Mouse (Mus musculus): Measurements from ENCODE around the gene Cbx6. TPM values are rescaled to one million over a fixed set of nuclear protein-coding genes. Genes with fewer than 3 reads are reported as not detected.
A peak's percentile ranks its signal among the peaks of the same experiment; 100 is the strongest.

The Cbx6 gene
- polyA plus RNA-seq, 1 experiment from 2014 or later: 65.2 TPM

GRCm38 (mm10) chr15:79873545-79873944 lies 39.1 kb upstream of the Cbx6 start:
- Histone ChIP-seq H3K4me3 (ENCODE audit: low read length) (no peak overlapping the region), H3K4me2 (ENCODE audit: low read length) (no peak overlapping the region), H3K4me1 (ENCODE audit: control insufficient read depth, insufficient read depth, low read depth, low read length) (no peaks in the 10 kb centered on the region), H3K9ac (ENCODE audit: low read depth, low read length) (no peak overlapping the region), H3K27ac (ENCODE audit: low read depth, low read length) (no peak overlapping the region), H3K9me3 (ENCODE audit: control insufficient read depth, low read length) (no peaks in the 10 kb centered on the region), H3K27me3 (replicated peaks; ENCODE audit: control insufficient read depth, insufficient read depth, low read length) (no peaks in the 10 kb centered on the region), H3K36me3 (ENCODE audit: control insufficient read depth, insufficient read depth, low read length) (no peaks in the 10 kb centered on the region)
- WGBS: 90% methylated on average over 8 of the region's 8 CpGs
- no peak for ATAC-seq

DNA sequence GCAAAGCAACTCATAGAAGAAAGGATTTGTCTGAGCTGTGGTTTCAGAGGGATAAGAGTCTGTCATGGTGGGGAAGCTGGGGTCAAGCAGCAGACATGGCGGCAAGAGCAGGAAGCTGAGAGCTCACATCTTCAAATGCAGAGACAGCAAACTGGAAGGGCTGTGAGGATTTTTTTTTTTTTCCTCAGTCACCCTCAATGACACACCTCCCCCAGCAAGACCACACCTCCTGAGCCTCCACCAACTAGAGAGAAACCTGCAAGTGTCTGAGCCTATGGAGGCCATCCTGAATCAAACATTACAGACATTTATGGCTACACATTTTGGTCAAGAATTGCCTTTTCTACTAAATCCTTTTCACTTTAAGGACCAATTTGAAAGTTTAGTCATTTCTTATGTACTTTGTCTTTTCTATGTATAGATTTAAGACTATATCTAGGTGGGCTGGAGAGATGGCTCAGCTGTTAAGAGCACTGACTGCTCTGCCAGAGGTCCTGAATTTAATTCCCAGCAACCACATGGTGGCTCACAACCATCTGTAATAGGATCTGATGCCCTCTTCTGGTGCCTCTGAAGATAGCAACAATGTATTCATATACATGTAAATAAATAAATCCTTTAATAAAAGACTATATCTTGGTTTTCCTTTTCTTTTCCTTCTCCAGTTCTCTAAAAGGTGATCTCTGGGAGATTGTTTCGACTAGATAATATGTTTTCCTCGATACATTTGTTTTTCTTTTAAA lies 32.9 kb upstream of the Cbx6 start:
- Histone ChIP-seq H3K36me3 (ENCODE audit: control insufficient read depth, insufficient read depth, low read length) (no peaks in the 10 kb centered on the region), H3K9ac (ENCODE audit: low read depth, low read length) (no peak overlapping the region), H3K4me1 (ENCODE audit: control insufficient read depth, insufficient read depth, low read depth, low read length) (no peaks in the 10 kb centered on the region), H3K27ac (ENCODE audit: low read depth, low read length) (no peak overlapping the region), H3K4me2 (ENCODE audit: low read length) (no peak overlapping the region), H3K4me3 (ENCODE audit: low read length) (no peak overlapping the region), H3K9me3 (ENCODE audit: control insufficient read depth, low read length) (no peaks in the 10 kb centered on the region), H3K27me3 (replicated peaks; ENCODE audit: control insufficient read depth, insufficient read depth, low read length) (no peaks in the 10 kb centered on the region)
- 95% methylated on average over 3 of the region's 3 CpGs for WGBS
- no peak for ATAC-seq

DNA sequence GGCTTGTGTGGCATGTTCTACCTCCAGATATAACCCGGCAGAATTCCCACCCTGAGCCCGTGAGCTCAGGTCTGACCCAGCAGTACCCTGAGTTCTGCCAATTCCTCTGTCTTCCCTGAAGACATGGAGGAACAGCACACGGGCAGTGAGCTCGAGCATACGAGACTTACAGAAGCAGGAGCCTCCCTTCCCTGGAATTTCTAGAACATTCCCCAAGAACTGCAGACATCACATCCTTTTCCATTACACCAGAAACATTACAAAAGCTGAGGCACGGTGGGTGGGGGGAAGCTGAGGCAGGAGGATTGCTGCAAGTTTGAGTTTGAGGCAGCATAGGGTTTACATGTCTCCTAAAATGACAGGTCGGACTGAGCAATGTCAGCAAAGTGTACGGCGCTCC lies 25.3 kb upstream of the Cbx6 start:
- H3K9ac ChIP-seq (ENCODE audit: low read depth, low read length): no peak overlapping the region

GRCm38 (mm10) chr15:79858979-79859378 lies 24.5 kb upstream of the Cbx6 start:
- H3K36me3 ChIP-seq (ENCODE audit: control insufficient read depth, insufficient read depth, low read length): no peaks in the 10 kb centered on the region
- no peak overlapping the region for H3K27ac ChIP-seq (ENCODE audit: low read depth, low read length)
- no peak for ATAC-seq
- no peaks in the 10 kb centered on the region for H3K27me3 ChIP-seq (replicated peaks; ENCODE audit: control insufficient read depth, insufficient read depth, low read length)
- no peaks in the 10 kb centered on the region for H3K9me3 ChIP-seq (ENCODE audit: control insufficient read depth, low read length)
- 88% methylated on average over 5 of the region's 5 CpGs for WGBS
- no peak overlapping the region for H3K4me2 ChIP-seq (ENCODE audit: low read length)
- no peaks in the 10 kb centered on the region for H3K4me1 ChIP-seq (ENCODE audit: control insufficient read depth, insufficient read depth, low read depth, low read length)
- no peak overlapping the region for H3K4me3 ChIP-seq (ENCODE audit: low read length)
- no peak overlapping the region for H3K9ac ChIP-seq (ENCODE audit: low read depth, low read length)

More for the DNA sequence above, 25.3 kb upstream of the Cbx6 start:
- H3K4me1 ChIP-seq (ENCODE audit: control insufficient read depth, insufficient read depth, low read depth, low read length): no peaks in the 10 kb centered on the region
- H3K4me2 ChIP-seq (ENCODE audit: low read length): no peak overlapping the region
- no peak overlapping the region for H3K4me3 ChIP-seq (ENCODE audit: low read length)
- no peaks in the 10 kb centered on the region for H3K36me3 ChIP-seq (ENCODE audit: control insufficient read depth, insufficient read depth, low read length)
- no peak overlapping the region for H3K27ac ChIP-seq (ENCODE audit: low read depth, low read length)
- H3K27me3 ChIP-seq (replicated peaks; ENCODE audit: control insufficient read depth, insufficient read depth, low read length): no peaks in the 10 kb centered on the region
- H3K9me3 ChIP-seq (ENCODE audit: control insufficient read depth, low read length): no peaks in the 10 kb centered on the region
- no peak for ATAC-seq
- WGBS: 88% methylated on average over 9 of the region's 9 CpGs

DNA sequence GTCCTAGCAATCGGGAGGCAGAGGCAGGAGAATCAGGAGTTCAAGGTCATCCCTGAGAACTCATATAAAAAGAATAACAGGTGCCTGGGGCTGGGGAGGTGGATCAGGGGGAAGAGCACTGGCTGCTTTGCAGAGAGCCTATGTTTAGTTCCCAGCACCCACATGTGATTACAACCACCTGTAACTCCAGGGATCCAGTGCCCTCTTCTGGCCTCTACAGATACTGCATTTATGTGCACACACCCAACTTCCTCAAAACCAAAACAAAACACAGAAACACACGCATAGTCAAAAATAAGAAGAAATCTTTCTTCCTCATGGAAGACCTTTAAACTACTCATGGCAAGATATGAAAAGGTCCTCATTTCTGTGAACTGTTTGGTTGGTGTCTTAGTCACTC lies 15.7 kb upstream of the Cbx6 start:
- no peak overlapping the region for H3K9ac ChIP-seq (ENCODE audit: low read depth, low read length)
- no peak overlapping the region for H3K27ac ChIP-seq (ENCODE audit: low read depth, low read length)
- WGBS: 96% methylated on average over 2 of the region's 2 CpGs
- no peak overlapping the region for H3K4me2 ChIP-seq (ENCODE audit: low read length)
- H3K9me3 ChIP-seq (ENCODE audit: control insufficient read depth, low read length): no peaks in the 10 kb centered on the region; the same call in 1 of the 2 replicates
- H3K27me3 ChIP-seq (replicated peaks; ENCODE audit: control insufficient read depth, insufficient read depth, low read length): no peaks in the 10 kb centered on the region
- no peak for ATAC-seq
- H3K36me3 ChIP-seq (ENCODE audit: control insufficient read depth, insufficient read depth, low read length): no peaks in the 10 kb centered on the region
- peaks cover 5% of the 10 kb centered on the region for H3K4me1 ChIP-seq (ENCODE audit: control insufficient read depth, insufficient read depth, low read depth, low read length)
- no peak overlapping the region for H3K4me3 ChIP-seq (ENCODE audit: low read length)

GRCm38 (mm10) chr15:79847100-79847499 lies 12.6 kb upstream of the Cbx6 start:
- H3K4me3 ChIP-seq (ENCODE audit: low read length): no peak overlapping the region
- ATAC-seq: peak; percentile 54; the same call in 1 of the 2 replicates
- no peaks in the 10 kb centered on the region; the same call in 1 of the 2 replicates for H3K9me3 ChIP-seq (ENCODE audit: control insufficient read depth, low read length)
- H3K4me1 ChIP-seq (ENCODE audit: control insufficient read depth, insufficient read depth, low read depth, low read length): peaks cover 5% of the 10 kb centered on the region
- H3K27me3 ChIP-seq (replicated peaks; ENCODE audit: control insufficient read depth, insufficient read depth, low read length): no peaks in the 10 kb centered on the region
- H3K4me2 ChIP-seq (ENCODE audit: low read length): no peak overlapping the region
- H3K27ac ChIP-seq (ENCODE audit: low read depth, low read length): peak overlapping the region; percentile 17; the same call in 1 of the 2 replicates
- H3K9ac ChIP-seq (ENCODE audit: low read depth, low read length): no peak overlapping the region; the same call in 1 of the 2 replicates
- 21% methylated on average over 5 of the region's 5 CpGs for WGBS
- no peaks in the 10 kb centered on the region for H3K36me3 ChIP-seq (ENCODE audit: control insufficient read depth, insufficient read depth, low read length)

GRCm38 (mm10) chr15:79845986-79846385 lies 11.5 kb upstream of the Cbx6 start:
- H3K36me3 ChIP-seq (ENCODE audit: control insufficient read depth, insufficient read depth, low read length): no peaks in the 10 kb centered on the region
- H3K4me1 ChIP-seq (ENCODE audit: control insufficient read depth, insufficient read depth, low read depth, low read length): peaks cover 5% of the 10 kb centered on the region
- no peaks in the 10 kb centered on the region for H3K27me3 ChIP-seq (replicated peaks; ENCODE audit: control insufficient read depth, insufficient read depth, low read length)
- 46% methylated on average over 4 of the region's 4 CpGs for WGBS
- H3K9me3 ChIP-seq (ENCODE audit: control insufficient read depth, low read length): no peaks in the 10 kb centered on the region; the same call in 1 of the 2 replicates
- ATAC-seq: no peak
- no peak overlapping the region for H3K4me2 ChIP-seq (ENCODE audit: low read length)
- no peak overlapping the region for H3K27ac ChIP-seq (ENCODE audit: low read depth, low read length)
- H3K9ac ChIP-seq (ENCODE audit: low read depth, low read length): no peak overlapping the region
- H3K4me3 ChIP-seq (ENCODE audit: low read length): no peak overlapping the region

- H3K4me3 ChIP-seq (ENCODE audit: low read length): no peak overlapping the region
- WGBS: 85% methylated on average over 3 of the region's 3 CpGs
- H3K27ac ChIP-seq (ENCODE audit: low read depth, low read length): no peak overlapping the region
- no peaks in the 10 kb centered on the region for H3K36me3 ChIP-seq (ENCODE audit: control insufficient read depth, insufficient read depth, low read length)
- no peaks in the 10 kb centered on the region for H3K9me3 ChIP-seq (ENCODE audit: control insufficient read depth, low read length)
- H3K27me3 ChIP-seq (replicated peaks; ENCODE audit: control insufficient read depth, insufficient read depth, low read length): no peaks in the 10 kb centered on the region
- H3K4me2 ChIP-seq (ENCODE audit: low read length): no peak overlapping the region
- H3K4me1 ChIP-seq (ENCODE audit: control insufficient read depth, insufficient read depth, low read depth, low read length): peaks cover 5% of the 10 kb centered on the region
- no peak overlapping the region for H3K9ac ChIP-seq (ENCODE audit: low read depth, low read length)
- no peak for ATAC-seq
These were observed 8.5 kb upstream of the Cbx6 start for GRCm38 (mm10) chr15:79842985-79843384.

- 74% methylated on average over 2 of the region's 2 CpGs for WGBS
- Histone ChIP-seq H3K9me3 (ENCODE audit: control insufficient read depth, low read length) (no peaks in the 10 kb centered on the region), H3K9ac (ENCODE audit: low read depth, low read length) (no peak overlapping the region), H3K36me3 (ENCODE audit: control insufficient read depth, insufficient read depth, low read length) (no peaks in the 10 kb centered on the region), H3K27me3 (replicated peaks; ENCODE audit: control insufficient read depth, insufficient read depth, low read length) (no peaks in the 10 kb centered on the region), H3K4me1 (ENCODE audit: control insufficient read depth, insufficient read depth, low read depth, low read length) (peaks cover 2% of the 10 kb centered on the region), H3K4me2 (ENCODE audit: low read length) (no peak overlapping the region), H3K27ac (ENCODE audit: low read depth, low read length) (no peak overlapping the region), H3K4me3 (ENCODE audit: low read length) (no peak overlapping the region)
- no peak for ATAC-seq
These were observed 5.8 kb upstream of the Cbx6 start for GRCm38 (mm10) chr15:79840281-79840680.
